Mouse (Mus musculus) testis, adult 2 months (tissue): ENCODE measurements around the gene Cacnb2.

Experiments
- CTCF ChIP-seq: fragments of 200-500 bp; IDR thresholded peaks from 2 replicates; pipeline ENCODE4 v1.5.1; 2012; ENCODE audit warnings: low read depth, mild to moderate bottlenecking, inconsistent platforms, low read length, moderate library complexity; ENCODE audit not compliant: control insufficient read depth, insufficient read depth, insufficient replicate concordance
- POLR2A ChIP-seq: fragments of 200-500 bp; IDR thresholded peaks from 2 replicates; pipeline ENCODE4 v1.6.1; 2012; ENCODE audit warnings: low read depth, mild to moderate bottlenecking, inconsistent platforms, low read length, moderate library complexity; ENCODE audit not compliant: control insufficient read depth

GRCm38 (mm10) chr2:14651268-14651667 is 48.4 kb downstream of the Cacnb2 start:
- TF ChIP-seq POLR2A: no peak
- no peak for TF ChIP-seq CTCF
